Mouse (Mus musculus) midbrain, embryonic 15.5 days (tissue): ENCODE measurements around the gene Rap1a. TPM values are rescaled to one million over a fixed set of nuclear protein-coding genes. Genes with fewer than 3 reads are reported as not detected.
A peak's percentile ranks its signal among the peaks of the same experiment; 100 is the strongest.
"Not testable (repeated sequence)": the region's sequence is repeated elsewhere in the genome, so short reads cannot be mapped to it uniquely, and the experiment has no call there.

ENCODE experiments used
- ATAC-seq: fragments of 200-750 bp; cut with Nextera tagmentation; replicated peaks from 2 replicates; pipeline ENCODE4 v1.8.0; 2017; ENCODE audit warnings: moderate TSS enrichment
- H3K27ac ChIP-seq: fragments of 300-500 bp; sonication (generic); 2 replicates; pipeline ENCODE4 v1.5.1; 2015; ENCODE audit warnings: mild to moderate bottlenecking, inconsistent platforms
- H3K27me3 ChIP-seq: fragments of 300-500 bp; sonication (generic); replicated peaks from 2 replicates; pipeline ENCODE4 v1.6.1; 2015; ENCODE audit warnings: inconsistent platforms
- H3K36me3 ChIP-seq: fragments of 300-500 bp; sonication (generic); replicated peaks from 2 replicates; pipeline ENCODE4 v1.6.1; 2015; ENCODE audit warnings: inconsistent platforms
- H3K4me1 ChIP-seq: fragments of 300-500 bp; sonication (generic); 2 replicates; pipeline ENCODE4 v1.6.1; 2015; ENCODE audit warnings: inconsistent platforms
- H3K4me2 ChIP-seq: fragments of 300-500 bp; sonication (generic); 2 replicates; pipeline ENCODE4 v1.6.1; 2015; ENCODE audit warnings: inconsistent platforms, mild to moderate bottlenecking, moderate library complexity
- H3K4me3 ChIP-seq: fragments of 300-500 bp; sonication (generic); 2 replicates; pipeline ENCODE4 v1.5.1; 2015; ENCODE audit warnings: mild to moderate bottlenecking, inconsistent platforms
- H3K9ac ChIP-seq: fragments of 300-500 bp; sonication (generic); 2 replicates; pipeline ENCODE4 v1.6.1; 2015; ENCODE audit warnings: mild to moderate bottlenecking, inconsistent platforms
- H3K9me3 ChIP-seq: fragments of 300-500 bp; sonication (generic); 2 replicates; pipeline ENCODE4 v1.6.1; 2016; ENCODE audit warnings: inconsistent platforms
- WGBS: fragments of 180-500 bp; shearing (Covaris S2); methylation state at CpG from one replicate; pipeline ENCODE4 v1.1.7; 2015; ENCODE audit warnings: mixed read lengths; 5-methylcytosine and 5-hydroxymethylcytosine counted together
- polyA plus RNA-seq: library from polyadenylated mRNA; unstranded; fragments of >200 nt; fragmentation: Nextera tagmentation; extraction: Ambion mirVana; gene quantifications from 2 replicates; pipeline ENCODE4 v1.2.1, GENCODE M21; 2015

The Rap1a gene
- polyA plus RNA-seq, 1 experiment from 2014 or later, result 63.4 TPM

GRCm38 (mm10) chr3:105704031-105705008 is 96.8 kb downstream of the Rap1a start, which contains the start of gene Inka2:
Inka2 (plus strand) TSS chr3:105704599.
- H3K9me3 ChIP-seq, result no peaks in the 10 kb centered on the region
- peaks cover 21% of the 10 kb centered on the region for H3K4me1 ChIP-seq
- peak; percentile 98 for ATAC-seq
- no peaks in the 10 kb centered on the region for H3K36me3 ChIP-seq
- peaks cover 14% of the 10 kb centered on the region for H3K27me3 ChIP-seq
- H3K4me2 ChIP-seq, result peak within 1 kb of the TSS; percentile 97
- WGBS, result 2% methylated on average over 42 of the region's 43 CpGs
- peak within 1 kb of the TSS; percentile 35; the same call in 1 of the 2 replicates for H3K27ac ChIP-seq
- H3K9ac ChIP-seq, result peak within 1 kb of the TSS; percentile 41
- peak within 1 kb of the TSS; percentile 49 for H3K4me3 ChIP-seq

- Histone ChIP-seq H3K4me1 (peaks cover 21% of the 10 kb centered on the region), H3K27me3 (peaks cover 14% of the 10 kb centered on the region), H3K9ac (no peak overlapping the region), H3K4me2 (peak overlapping the region; percentile 97; the same call in 1 of the 2 replicates), H3K36me3 (no peaks in the 10 kb centered on the region), H3K9me3 (no peaks in the 10 kb centered on the region), H3K4me3 (no peak overlapping the region), H3K27ac (no peak overlapping the region)
- no peak for ATAC-seq
- 52% methylated on average over 6 of the region's 6 CpGs for WGBS
These were observed 97.6 kb downstream of the Rap1a start for GRCm38 (mm10) chr3:105703571-105703970.

GRCm38 (mm10) chr3:105701399-105701798 is 99.7 kb downstream of the Rap1a start:
- Histone ChIP-seq H3K27ac (no peak overlapping the region), H3K4me1 (peaks cover 29% of the 10 kb centered on the region), H3K27me3 (peaks cover 12% of the 10 kb centered on the region), H3K36me3 (no peaks in the 10 kb centered on the region), H3K4me3 (no peak overlapping the region), H3K9ac (no peak overlapping the region), H3K4me2 (no peak overlapping the region), H3K9me3 (no peaks in the 10 kb centered on the region)
- ATAC-seq, result no peak
- 70% methylated on average over 5 of the region's 5 CpGs for WGBS

GRCm38 (mm10) chr3:105700786-105701185 is 100.3 kb downstream of the Rap1a start:
- H3K4me3 ChIP-seq, H3K4me2 ChIP-seq, H3K27ac ChIP-seq, H3K36me3 ChIP-seq, H3K9me3 ChIP-seq, H3K9ac ChIP-seq, H3K27me3 ChIP-seq, ATAC-seq: not testable (repeated sequence)
- WGBS, result 54% methylated on average over 1 of the region's 1 CpGs
- peaks cover 35% of the 10 kb centered on the region for H3K4me1 ChIP-seq

GRCm38 (mm10) chr3:105699241-105699933 is 101.7 kb downstream of the Rap1a start:
- no peaks in the 10 kb centered on the region for H3K36me3 ChIP-seq
- H3K9ac ChIP-seq, result no peak overlapping the region
- H3K4me1 ChIP-seq, result peaks cover 31% of the 10 kb centered on the region
- WGBS, result 62% methylated on average over 3 of the region's 3 CpGs
- no peak overlapping the region for H3K27ac ChIP-seq
- H3K9me3 ChIP-seq, result no peaks in the 10 kb centered on the region
- no peak for ATAC-seq
- H3K4me2 ChIP-seq, result no peak overlapping the region
- H3K27me3 ChIP-seq, result peaks cover 9% of the 10 kb centered on the region
- H3K4me3 ChIP-seq, result no peak overlapping the region

- Histone ChIP-seq H3K27ac (no peak overlapping the region), H3K9me3 (no peaks in the 10 kb centered on the region), H3K9ac (no peak overlapping the region), H3K4me3 (no peak overlapping the region), H3K27me3 (peaks cover 4% of the 10 kb centered on the region), H3K4me1 (peaks cover 24% of the 10 kb centered on the region), H3K36me3 (no peaks in the 10 kb centered on the region), H3K4me2 (no peak overlapping the region)
- WGBS, result 93% methylated on average over 1 of the region's 1 CpGs
- ATAC-seq, result no peak
These were observed 102.8 kb downstream of the Rap1a start for GRCm38 (mm10) chr3:105698311-105698710.

GRCm38 (mm10) chr3:105697148-105697441 is 104.0 kb downstream of the Rap1a start:
- Histone ChIP-seq H3K27me3 (no peaks in the 10 kb centered on the region), H3K4me3 (no peak overlapping the region), H3K4me1 (peaks cover 24% of the 10 kb centered on the region), H3K9ac (no peak overlapping the region), H3K4me2 (no peak overlapping the region), H3K36me3 (no peaks in the 10 kb centered on the region), H3K9me3 (no peaks in the 10 kb centered on the region), H3K27ac (no peak overlapping the region)
- 0 out of 2 replicates have a peak, but pooled peaks have one; percentile 1 for ATAC-seq
- 62% methylated on average over 5 of the region's 5 CpGs for WGBS

- Histone ChIP-seq H3K36me3 (no peaks in the 10 kb centered on the region), H3K4me1 (peaks cover 24% of the 10 kb centered on the region), H3K27me3 (no peaks in the 10 kb centered on the region), H3K4me3 (no peak overlapping the region), H3K4me2 (peak overlapping the region; percentile 40), H3K9ac (no peak overlapping the region; the same call in 1 of the 2 replicates), H3K9me3 (no peaks in the 10 kb centered on the region), H3K27ac (peak overlapping the region; percentile 76; the same call in 1 of the 2 replicates)
- peak; percentile 25 for ATAC-seq
- WGBS, result 43% methylated on average over 17 of the region's 17 CpGs
These were observed 104.6 kb downstream of the Rap1a start for GRCm38 (mm10) chr3:105696387-105697147.

- H3K27ac ChIP-seq, result peak overlapping the region; percentile 76
- H3K9ac ChIP-seq, result peak overlapping the region; percentile 11; the same call in 1 of the 2 replicates
- peak; percentile 77 for ATAC-seq
- H3K9me3 ChIP-seq, result no peaks in the 10 kb centered on the region
- peaks cover 24% of the 10 kb centered on the region for H3K4me1 ChIP-seq
- no peaks in the 10 kb centered on the region for H3K27me3 ChIP-seq
- 0 out of 2 replicates have a peak overlapping the region, but pooled peaks have one; percentile 3 for H3K4me3 ChIP-seq
- no peaks in the 10 kb centered on the region for H3K36me3 ChIP-seq
- peak overlapping the region; percentile 40 for H3K4me2 ChIP-seq
- 14% methylated on average over 20 of the region's 20 CpGs for whole genome bisulfite sequencing
These were observed 105.4 kb downstream of the Rap1a start for GRCm38 (mm10) chr3:105695476-105696386.

- WGBS, result 81% methylated on average over 14 of the region's 14 CpGs
- Histone ChIP-seq H3K4me1 (peaks cover 24% of the 10 kb centered on the region), H3K27me3 (no peaks in the 10 kb centered on the region), H3K27ac (no peak overlapping the region), H3K4me2 (no peak overlapping the region), H3K4me3 (no peak overlapping the region), H3K36me3 (no peaks in the 10 kb centered on the region), H3K9me3 (no peaks in the 10 kb centered on the region), H3K9ac (no peak overlapping the region)
- ATAC-seq, result no peak
These were observed 107.6 kb downstream of the Rap1a start for GRCm38 (mm10) chr3:105693327-105694080.
